Comparison of ENCODE assay signal across 8 mouse cellular contexts in genomic region chr10:3367440-3367839, GRCm38 (mm10). TPM values are rescaled to one million over a fixed set of nuclear protein-coding genes. Genes with fewer than 3 reads are reported as not detected.
DNase-seq lines count a peak whose midpoint lies in the region; ATAC-seq and TF ChIP-seq lines count a peak whose summit lies in the region.

No protein-coding gene starts in this region.

- no peaks in the 10 kb centered on the region for H3K9me3 ChIP-seq in neural tube, embryonic 11.5 days (ENCODE audit: control insufficient read depth, low read length)
- H3K9me3 ChIP-seq in neural tube, embryonic 15.5 days (replicated peaks), result no peaks in the 10 kb centered on the region

- peak overlapping the region; percentile 92 for H3K4me2 ChIP-seq in neural tube, embryonic 11.5 days (ENCODE audit: low read depth)
- H3K4me2 ChIP-seq in neural tube, embryonic 15.5 days, result peak overlapping the region; percentile 79

- no peak for TF ChIP-seq POLR2A in cerebellum, adult 2 months (IDR thresholded peaks at IDR 0.05; ENCODE audit: borderline replicate concordance, insufficient read depth, low read length)

- no peak overlapping the region for H3K9ac ChIP-seq in neural tube, embryonic 11.5 days (ENCODE audit: low read length)
- H3K9ac ChIP-seq in neural tube, embryonic 15.5 days (replicated peaks), result peak overlapping the region; percentile 79

- H3K4me1 ChIP-seq in cerebellum, adult 2 months (ENCODE audit: control insufficient read depth, insufficient read depth, low read length), result no peaks in the 10 kb centered on the region
- peaks cover 5% of the 10 kb centered on the region; the same call in 1 of the 2 replicates for H3K4me1 ChIP-seq in neural tube, embryonic 11.5 days (ENCODE audit: control insufficient read depth, insufficient read depth, low read length)
- peaks cover 13% of the 10 kb centered on the region for H3K4me1 ChIP-seq in neural tube, embryonic 15.5 days

- peak overlapping the region; percentile 89 for H3K4me3 ChIP-seq in cerebellum, adult 2 months (replicated peaks; ENCODE audit: insufficient read depth, low read depth, low read length)
- H3K4me3 ChIP-seq in neural tube, embryonic 11.5 days (ENCODE audit: low read depth, low read length), result peak overlapping the region; percentile 62
- H3K4me3 ChIP-seq in neural tube, embryonic 15.5 days (replicated peaks), result peak overlapping the region; percentile 82

- no peak overlapping the region for H3K27ac ChIP-seq in cerebellum, adult 2 months (ENCODE audit: insufficient read depth, low read length)
- H3K27ac ChIP-seq in neural tube, embryonic 11.5 days (ENCODE audit: low read depth, low read length), result no peak overlapping the region
- H3K27ac ChIP-seq in neural tube, embryonic 15.5 days (replicated peaks), result peak overlapping the region; percentile 90

- WGBS in cerebellum, adult 2 months, result 7% methylated on average over 11 of the region's 11 CpGs
- 30% methylated on average over 11 of the region's 11 CpGs for whole genome bisulfite sequencing in neural tube, embryonic 11.5 days
- 21% methylated on average over 11 of the region's 11 CpGs for WGBS in neural tube, embryonic 15.5 days

- no peak for DNase-seq in cerebellum, adult 2 months
- DNase-seq in cerebellum, adult 8-10 months, result no peak
- peak; percentile 15 for DNase-seq in neural tube, embryonic 11.5 days (ENCODE audit: low spot score)
- no peak for DNase-seq in neural tube, embryonic 10.5 days (ENCODE audit: extremely low spot score, low spot score)
- DNase-seq in layer of hippocampus, postnatal 25 days (ENCODE audit: extremely low spot score in 1 of 2, low spot score in 1 of 2), result peak; percentile 17 to 18
- DNase-seq in gastrocnemius, postnatal 10 days, result no peak
- no peak for DNase-seq in kidney, postnatal 36 days

- H3K27me3 ChIP-seq in cerebellum, adult 2 months (ENCODE audit: control insufficient read depth, insufficient read depth, low read length), result no peaks in the 10 kb centered on the region
- H3K27me3 ChIP-seq in neural tube, embryonic 11.5 days (ENCODE audit: control insufficient read depth, insufficient read depth, low read length), result no peaks in the 10 kb centered on the region
- no peaks in the 10 kb centered on the region for H3K27me3 ChIP-seq in neural tube, embryonic 15.5 days (replicated peaks)

- no peak for ATAC-seq in neural tube, embryonic 11.5 days (ENCODE audit: insufficient read depth, low FRiP score, low TSS enrichment)
- peak; percentile 11; the same call in 1 of the 2 replicates for ATAC-seq in neural tube, embryonic 15.5 days (ENCODE audit: low FRiP score)

- no peaks in the 10 kb centered on the region for H3K36me3 ChIP-seq in neural tube, embryonic 11.5 days (ENCODE audit: control insufficient read depth, insufficient read depth, low read length)
- H3K36me3 ChIP-seq in neural tube, embryonic 15.5 days, result no peaks in the 10 kb centered on the region

- TF ChIP-seq CTCF in cerebellum, adult 2 months (IDR thresholded peaks at IDR 0.05; ENCODE audit: borderline replicate concordance, insufficient read depth, low read depth, low read length), result no peak

RNA-seq across cellular contexts. Expression of gene Ppp1r14c, which starts 1.6 kb away (rescaled TPM):
- polyA plus RNA-seq in cerebellum, adult 2 months (2012; rRNA removed), result 12.4 and 13.4 TPM in 2 replicates
- 17.0 and 17.3 TPM in 2 replicates for polyA plus RNA-seq in neural tube, embryonic 11.5 days (2014; fragmentation: Nextera tagmentation; extraction: Ambion mirVana)
- 10 to 100 TPM; 28.4 to 32.0 TPM for total RNA-seq in layer of hippocampus, postnatal 25 days (2021)
- polyA plus RNA-seq in neural tube, embryonic 15.5 days (2015; fragmentation: Nextera tagmentation; extraction: Ambion mirVana), result 56.1 and 66.5 TPM in 2 replicates
- total RNA-seq in gastrocnemius, postnatal 10 days (2021), result 100 to 1,000 TPM; 102 to 106 TPM

Comparison
In these comparisons a context has a peak if more than half of its experiments do, and no peak if none do; other contexts are left out.
1. DNase-seq: peak in neural tube, embryonic 11.5 days (single experiment) and layer of hippocampus, postnatal 25 days (2 of 2); none in cerebellum, adult 2 months (0 of 2), cerebellum, adult 8-10 months (single experiment), neural tube, embryonic 10.5 days (single experiment), gastrocnemius, postnatal 10 days (single experiment) and kidney, postnatal 36 days (0 of 2).
2. Peak in every context shown above with its lines, with median percentiles within 50 percentile points of each other: H3K4me3 ChIP-seq.